Mouse (Mus musculus) midbrain, postnatal 0 days (tissue): ENCODE data around the gene Crygc. TPM values are rescaled to one million over a fixed set of nuclear protein-coding genes. Genes with fewer than 3 reads are reported as not detected.
"Not testable (repeated sequence)": the region's sequence is repeated elsewhere in the genome, so short reads cannot be mapped to it uniquely, and the experiment has no call there.

Experiments used
- ATAC-seq: fragments of 200-750 bp; cut with Nextera tagmentation; 2 replicates; pipeline ENCODE4 v1.8.0; 2017; ENCODE audit warnings: moderate number of reproducible peaks, mild to moderate bottlenecking, moderate TSS enrichment, moderate library complexity; ENCODE audit not compliant: low FRiP score
- DNase-seq: peaks from one replicate; pipeline ENCODE4 v3.0.0-alpha.2; 2015; ENCODE audit warnings: low spot score
- H3K27ac ChIP-seq: fragments of 300-500 bp; sonication (generic); 2 replicates; pipeline ENCODE4 v1.5.1; 2014; ENCODE audit warnings: low read depth, mild to moderate bottlenecking, low read length, mixed read lengths
- H3K27me3 ChIP-seq: fragments of 300-500 bp; sonication (generic); 2 replicates; pipeline ENCODE4 v1.6.1; 2014; ENCODE audit warnings: low read length, control low read depth, mixed read lengths; ENCODE audit not compliant: insufficient read depth
- H3K36me3 ChIP-seq: fragments of 300-500 bp; sonication (generic); 2 replicates; pipeline ENCODE4 v1.6.1; 2014; ENCODE audit warnings: low read length, control low read depth, mixed read lengths; ENCODE audit not compliant: insufficient read depth
- H3K4me1 ChIP-seq: fragments of 300-500 bp; sonication (generic); 2 replicates; pipeline ENCODE4 v1.6.1; 2014; ENCODE audit warnings: mild to moderate bottlenecking, control low read depth, antibody characterized with exemption, low read length, mixed read lengths; ENCODE audit not compliant: insufficient read depth
- H3K4me2 ChIP-seq: fragments of 300-500 bp; sonication (generic); 2 replicates; pipeline ENCODE4 v1.6.1; 2014; ENCODE audit warnings: low read depth, mild to moderate bottlenecking, low read length, mixed read lengths; ENCODE audit not compliant: poor library complexity, severe bottlenecking
- H3K4me3 ChIP-seq: fragments of 300-500 bp; sonication (generic); 2 replicates; pipeline ENCODE4 v1.5.1; 2014; ENCODE audit warnings: low read depth, mild to moderate bottlenecking, low read length, moderate library complexity
- H3K9ac ChIP-seq: fragments of 300-500 bp; sonication (generic); replicated peaks from 2 replicates; pipeline ENCODE4 v1.6.1; 2014; ENCODE audit warnings: mild to moderate bottlenecking, low read length, moderate library complexity, mixed read lengths; ENCODE audit not compliant: poor library complexity, severe bottlenecking
- H3K9me3 ChIP-seq: fragments of 300-500 bp; sonication (generic); 2 replicates; pipeline ENCODE4 v1.6.1; 2016; ENCODE audit warnings: low read length, control low read depth
- CTCF ChIP-seq: IDR thresholded peaks from 2 replicates; pipeline ENCODE4 v1.5.1; 2016; ENCODE audit warnings: antibody characterized with exemption, mild to moderate bottlenecking
- WGBS: fragments of 180-500 bp; shearing (Covaris S2); extraction: QIAGEN DNeasy Blood & Tissue Kit; methylation state at CpG from one replicate; pipeline ENCODE4 v1.1.7; 2014; 5-methylcytosine and 5-hydroxymethylcytosine counted together
- polyA plus RNA-seq: library from polyadenylated mRNA; unstranded; fragments of >200 nt; fragmentation: Nextera tagmentation; extraction: Ambion mirVana; gene quantifications from 2 replicates; pipeline ENCODE4 v1.2.1, GENCODE M21; 2015
- total RNA-seq: library from RNA; depleted of rRNA; stranded (reverse); fragments of >200 nt; gene quantifications from 2 replicates; pipeline ENCODE4 v1.2.3, GENCODE M21; 2014

The Crygc gene
- total and polyA plus RNA-seq, 2 experiments from 2014 or later = not detected

DNA sequence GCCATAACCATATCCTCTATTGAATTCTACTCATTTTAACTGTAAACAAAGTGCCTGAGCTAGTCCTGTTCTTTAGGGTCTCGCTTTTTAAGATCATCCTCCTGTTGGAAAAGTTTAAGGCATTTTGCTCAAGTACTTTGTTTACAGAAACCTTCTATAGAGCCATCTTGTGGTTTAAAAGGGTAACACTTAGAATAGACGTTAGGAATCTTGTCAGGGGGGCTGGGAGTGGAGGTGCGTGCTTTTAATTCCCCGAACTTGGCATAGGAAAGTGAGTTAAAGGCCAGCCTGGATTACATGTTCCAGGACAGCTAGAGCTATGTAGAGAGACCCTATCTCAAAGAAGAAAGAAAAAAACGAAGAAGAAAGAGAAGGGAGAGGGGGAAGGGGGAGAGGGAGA, 2.1 kb upstream of the Crygc start:
- DNase-seq = peak; percentile 22
- no peaks in the 10 kb centered on the region for H3K9me3 ChIP-seq
- H3K27me3 ChIP-seq = no peaks in the 10 kb centered on the region
- no peak overlapping the region for H3K4me3 ChIP-seq
- no peak overlapping the region for H3K27ac ChIP-seq
- no peak for ATAC-seq
- H3K4me1 ChIP-seq = no peaks in the 10 kb centered on the region
- WGBS = 16% methylated on average over 5 of the region's 5 CpGs
- H3K4me2 ChIP-seq = no peak overlapping the region
- H3K36me3 ChIP-seq = no peaks in the 10 kb centered on the region
- peak; percentile 68 for TF ChIP-seq CTCF
- no peak overlapping the region for H3K9ac ChIP-seq

GRCm38 (mm10) chr1:65067842-65068241, 5.6 kb downstream of the Crygc start:
- Histone ChIP-seq H3K36me3 (no peaks in the 10 kb centered on the region), H3K27ac (no peak overlapping the region), H3K9ac (no peak overlapping the region), H3K4me1 (no peaks in the 10 kb centered on the region), H3K9me3 (no peaks in the 10 kb centered on the region), H3K4me2 (no peak overlapping the region), H3K4me3 (no peak overlapping the region), H3K27me3 (no peaks in the 10 kb centered on the region)
- DNase-seq (no peak), ATAC-seq (no peak)
- no peak for TF ChIP-seq CTCF

DNA sequence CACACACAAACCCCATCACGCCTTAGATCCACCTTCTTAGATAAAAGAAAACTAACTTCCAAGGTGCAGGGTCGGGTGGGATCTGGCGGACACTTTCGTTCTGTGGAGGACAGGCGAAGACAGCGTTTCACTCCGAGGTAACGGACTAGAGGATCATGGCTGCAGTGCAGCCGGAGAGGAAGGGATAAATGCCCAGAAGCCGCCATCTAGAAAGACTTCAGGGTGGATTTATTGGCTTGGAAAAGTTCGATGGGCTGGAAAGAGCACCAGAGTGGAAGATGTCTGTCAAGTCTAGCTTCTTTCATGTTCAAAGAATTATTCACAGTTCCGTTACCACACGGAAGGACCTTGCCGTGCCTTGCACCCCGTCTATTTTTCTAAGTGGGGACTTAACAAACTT, 9.3 kb downstream of the Crygc start:
- Histone ChIP-seq H3K9me3 (no peaks in the 10 kb centered on the region), H3K27ac (no peak overlapping the region), H3K27me3 (no peaks in the 10 kb centered on the region), H3K4me2 (no peak overlapping the region), H3K4me3 (no peak overlapping the region), H3K9ac (no peak overlapping the region), H3K36me3 (no peaks in the 10 kb centered on the region), H3K4me1 (no peaks in the 10 kb centered on the region)
- no peak for TF ChIP-seq CTCF
- DNase-seq = no peak
- no peak for ATAC-seq
- 78% methylated on average over 15 of the region's 15 CpGs for WGBS

DNA sequence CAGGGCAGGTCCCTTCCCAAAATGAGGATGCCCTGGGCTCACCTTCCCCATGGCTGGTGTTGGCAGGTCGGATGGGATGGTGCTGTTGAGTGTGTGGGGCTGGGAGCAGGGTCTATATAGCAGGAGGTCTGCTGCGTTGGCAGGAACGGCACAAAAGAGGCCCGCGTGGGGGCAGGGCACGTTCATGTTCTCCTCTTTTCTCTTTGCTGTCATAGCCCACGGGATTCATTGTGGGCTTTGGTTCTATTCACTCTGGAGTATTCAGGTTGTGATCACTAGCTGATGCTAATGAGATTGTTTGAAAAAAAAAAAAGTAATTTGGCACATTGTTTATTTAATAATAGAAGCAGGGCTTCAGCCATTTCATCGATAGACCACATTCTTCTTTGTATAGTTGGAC, 10.1 kb downstream of the Crygc start, which contains the start of gene Crygd:
Gene Crygd (minus strand): TSS at position 101 of the 400 bp plus-strand sequence.
- Histone ChIP-seq H3K36me3 (no peaks in the 10 kb centered on the region), H3K9ac (no peak within 1 kb of the TSS), H3K4me1 (no peaks in the 10 kb centered on the region), H3K27me3 (no peaks in the 10 kb centered on the region), H3K27ac (no peak within 1 kb of the TSS), H3K4me3 (no peak within 1 kb of the TSS), H3K4me2 (no peak within 1 kb of the TSS), H3K9me3 (no peaks in the 10 kb centered on the region)
- no peak for TF ChIP-seq CTCF
- WGBS = 72% methylated on average over 8 of the region's 8 CpGs
- ATAC-seq = no peak
- no peak for DNase-seq

- ATAC-seq (no peak), DNase-seq (no peak)
- H3K4me3 ChIP-seq = no peak overlapping the region
- no peaks in the 10 kb centered on the region for H3K36me3 ChIP-seq
- no peak for TF ChIP-seq CTCF
- H3K27ac ChIP-seq = no peak overlapping the region
- H3K4me1 ChIP-seq = no peaks in the 10 kb centered on the region
- no peaks in the 10 kb centered on the region for H3K27me3 ChIP-seq
- H3K4me2 ChIP-seq = no peak overlapping the region
- no peak overlapping the region for H3K9ac ChIP-seq
- H3K9me3 ChIP-seq = no peaks in the 10 kb centered on the region
- WGBS = 48% methylated on average over 2 of the region's 2 CpGs
These were observed 21.3 kb downstream of the Crygc start for GRCm38 (mm10) chr1:65052140-65052539.

DNA sequence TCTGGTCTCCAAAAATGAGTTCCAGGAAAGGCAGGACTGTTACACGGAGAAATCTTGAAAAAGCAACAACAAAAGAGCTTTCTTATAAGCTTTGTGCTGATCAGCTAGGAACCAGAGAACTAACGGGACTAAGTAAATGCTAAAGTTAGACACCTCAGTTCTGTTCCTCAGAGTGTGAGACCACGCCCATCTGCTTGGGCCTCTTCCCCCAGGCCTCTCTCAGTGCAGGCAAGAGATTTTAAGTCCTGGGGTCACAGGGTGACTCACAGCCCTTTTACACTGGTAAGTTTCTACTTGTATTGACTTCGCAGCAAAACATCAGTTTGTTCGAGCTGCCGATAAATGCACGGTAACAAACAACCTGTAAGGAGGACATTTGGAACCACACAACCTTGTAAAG, 21.8 kb downstream of the Crygc start:
- no peaks in the 10 kb centered on the region for H3K27me3 ChIP-seq
- no peaks in the 10 kb centered on the region for H3K4me1 ChIP-seq
- no peak for TF ChIP-seq CTCF
- H3K4me3 ChIP-seq = no peak overlapping the region
- H3K36me3 ChIP-seq = no peaks in the 10 kb centered on the region
- no peak for ATAC-seq
- 63% methylated on average over 7 of the region's 7 CpGs for WGBS
- no peak for DNase-seq
- H3K4me2 ChIP-seq = no peak overlapping the region
- no peak overlapping the region for H3K27ac ChIP-seq
- no peak overlapping the region for H3K9ac ChIP-seq
- no peaks in the 10 kb centered on the region for H3K9me3 ChIP-seq

GRCm38 (mm10) chr1:65050952-65051351, 22.5 kb downstream of the Crygc start, which contains the start of gene Cryge:
TSS of gene Cryge (minus strand) at chr1:65051149.
- H3K4me1 ChIP-seq, DNase-seq, H3K4me2 ChIP-seq, H3K27ac ChIP-seq, H3K4me3 ChIP-seq, H3K36me3 ChIP-seq, ATAC-seq, H3K9me3 ChIP-seq, H3K9ac ChIP-seq, H3K27me3 ChIP-seq: not testable (repeated sequence)
- WGBS = 58% methylated on average over 9 of the region's 12 CpGs
